Mouse (Mus musculus): ENCODE measurements around the gene Plekho2.

DNA sequence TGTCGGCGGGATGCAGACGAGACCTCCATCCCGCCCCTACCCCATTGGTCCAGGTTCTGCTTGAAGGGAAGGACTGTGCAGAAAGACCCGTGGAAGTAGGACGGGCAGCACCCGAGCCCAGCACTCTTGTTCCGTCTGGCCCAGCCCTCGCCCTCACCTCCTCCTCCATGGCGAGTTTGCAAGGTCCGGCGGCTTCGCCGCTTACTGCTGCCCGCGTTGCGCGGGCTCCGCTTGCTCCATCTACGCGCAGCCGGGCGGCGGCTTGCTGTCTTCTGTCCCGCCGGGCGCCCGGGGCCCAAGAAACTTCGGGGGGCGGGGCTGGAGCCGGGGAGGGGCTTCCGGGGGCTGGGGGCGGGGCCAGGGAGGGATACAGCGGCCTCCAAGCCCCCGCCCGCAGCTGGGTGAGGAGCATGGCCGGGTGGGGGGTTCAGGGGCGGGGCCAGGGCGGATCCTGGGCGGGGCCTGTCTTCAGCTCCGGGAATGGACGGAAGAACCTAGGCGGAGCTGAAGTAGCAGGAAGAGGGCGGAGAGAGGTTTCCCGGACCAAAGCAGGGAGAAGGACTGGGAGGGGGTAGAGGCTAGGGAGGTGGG, at the start of gene Plekho2:
- TF ChIP-seq POLR2A (IDR thresholded peaks at IDR 0.05; ENCODE audit: insufficient read depth, low read depth, low read length) (peak; percentile 92), EP300 (IDR thresholded peaks at IDR 0.05; ENCODE audit: insufficient read depth, low read depth, low read length) (no peak)

Measured in heart, adult 2 months (tissue).